Mouse (Mus musculus) hindbrain, embryonic 14.5 days (tissue): ENCODE results near the gene Arf5. TPM values are rescaled to one million over a fixed set of nuclear protein-coding genes. Genes with fewer than 3 reads are reported as not detected.

ENCODE experiments used
- ATAC-seq: fragments of 200-750 bp; cut with Nextera tagmentation; 2 replicates; pipeline ENCODE4 v1.8.0; 2017; ENCODE audit warnings: moderate number of reproducible peaks, mild to moderate bottlenecking, moderate TSS enrichment, moderate library complexity; ENCODE audit not compliant: low FRiP score
- DNase-seq: peaks from one replicate; pipeline ENCODE4 v3.0.0-alpha.2; 2015; ENCODE audit warnings: low spot score
- H3K27ac ChIP-seq: fragments of 300-500 bp; sonication (generic); 2 replicates; pipeline ENCODE4 v1.5.1; 2014; ENCODE audit warnings: mild to moderate bottlenecking, moderate library complexity
- H3K27me3 ChIP-seq: fragments of 300-500 bp; sonication (generic); 2 replicates; pipeline ENCODE4 v1.6.1; 2014; ENCODE audit warnings: mild to moderate bottlenecking, low read length, mixed read lengths; ENCODE audit not compliant: control insufficient read depth, insufficient read depth
- H3K36me3 ChIP-seq: fragments of 300-500 bp; sonication (generic); replicated peaks from 2 replicates; pipeline ENCODE4 v1.6.1; 2014; ENCODE audit not compliant: control insufficient read depth, insufficient read depth
- H3K4me1 ChIP-seq: fragments of 300-500 bp; sonication (generic); replicated peaks from 2 replicates; pipeline ENCODE4 v1.6.1; 2014; ENCODE audit warnings: antibody characterized with exemption, low read length, mixed read lengths; ENCODE audit not compliant: control insufficient read depth, insufficient read depth
- H3K4me2 ChIP-seq: fragments of 300-500 bp; sonication (generic); replicated peaks from 2 replicates; pipeline ENCODE4 v1.6.1; 2014; ENCODE audit warnings: mild to moderate bottlenecking, moderate library complexity
- H3K4me3 ChIP-seq: fragments of 300-500 bp; sonication (generic); replicated peaks from 2 replicates; pipeline ENCODE4 v1.5.1; 2014; ENCODE audit warnings: mild to moderate bottlenecking, low read length
- H3K9ac ChIP-seq: fragments of 300-500 bp; sonication (generic); 2 replicates; pipeline ENCODE4 v1.6.1; 2014
- H3K9me3 ChIP-seq: fragments of 300-500 bp; sonication (generic); 2 replicates; pipeline ENCODE4 v1.6.1; 2016; ENCODE audit warnings: low read length; ENCODE audit not compliant: control insufficient read depth
- WGBS: fragments of 180-500 bp; shearing (Covaris S2); extraction: QIAGEN DNeasy Blood & Tissue Kit; methylation state at CpG from one replicate; pipeline ENCODE4 v1.1.7; 2014; 5-methylcytosine and 5-hydroxymethylcytosine counted together
- polyA plus RNA-seq: library from polyadenylated mRNA; unstranded; fragments of >200 nt; fragmentation: Nextera tagmentation; extraction: Ambion mirVana; gene quantifications from 2 replicates; pipeline ENCODE4 v1.2.1, GENCODE M21; 2014

Arf5 gene
- polyA plus RNA-seq, 1 experiment from 2014 or later, result 419 TPM

DNA sequence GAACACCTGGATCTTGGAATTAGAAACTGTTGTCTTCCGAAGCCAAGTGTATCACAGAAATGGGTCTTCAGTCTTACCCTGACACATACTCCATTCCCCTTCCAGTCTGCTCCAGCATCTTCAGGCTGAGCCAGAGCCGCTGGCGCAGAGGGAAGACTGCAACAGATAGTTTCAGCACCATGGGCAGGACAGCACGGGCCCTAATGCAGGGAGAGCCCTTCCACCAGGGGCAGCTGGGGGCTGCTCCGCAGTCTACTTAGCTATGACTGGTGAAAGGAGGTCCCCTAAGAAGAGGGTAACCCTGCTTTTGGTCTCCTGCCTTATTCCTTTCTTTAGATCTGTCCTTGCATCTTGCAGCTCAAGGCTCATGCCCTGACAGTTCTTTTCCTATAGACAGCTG, 27.1 kb downstream of the Arf5 start:
- WGBS, result 18% methylated on average over 5 of the region's 5 CpGs
- Histone ChIP-seq H3K4me3 (no peak overlapping the region), H3K4me2 (no peak overlapping the region), H3K9ac (no peak overlapping the region), H3K27ac (no peak overlapping the region), H3K4me1 (no peaks in the 10 kb centered on the region), H3K9me3 (no peaks in the 10 kb centered on the region), H3K36me3 (no peaks in the 10 kb centered on the region), H3K27me3 (peaks cover 29% of the 10 kb centered on the region)
- ATAC-seq, result no peak
- DNase-seq, result no peak

DNA sequence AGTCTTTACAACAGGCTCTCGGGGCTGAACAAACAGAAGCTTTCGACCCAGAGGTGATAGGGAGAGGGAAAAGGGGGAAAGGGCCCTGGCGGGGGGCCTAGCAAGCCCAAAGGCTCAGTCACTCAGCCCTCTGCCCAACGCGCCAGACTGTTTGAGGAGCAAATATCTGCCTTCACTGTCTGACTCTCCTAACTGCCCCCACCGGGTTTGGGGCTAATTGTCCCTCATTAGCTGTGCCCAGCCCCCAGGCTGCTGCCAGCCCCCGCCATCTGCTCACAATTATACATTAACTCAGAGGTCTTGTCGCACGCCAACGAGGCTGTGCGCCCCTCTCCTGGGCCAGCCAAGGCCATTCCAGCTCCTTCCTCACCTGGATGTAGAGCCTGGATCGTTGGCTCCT, 27.6 kb downstream of the Arf5 start:
- WGBS, result 2% methylated on average over 12 of the region's 12 CpGs
- H3K9me3 ChIP-seq, result no peaks in the 10 kb centered on the region
- H3K27me3 ChIP-seq, result peaks cover 29% of the 10 kb centered on the region
- H3K4me3 ChIP-seq, result no peak overlapping the region
- H3K9ac ChIP-seq, result no peak overlapping the region
- no peaks in the 10 kb centered on the region for H3K36me3 ChIP-seq
- ATAC-seq, result no peak
- no peak overlapping the region for H3K4me2 ChIP-seq
- H3K4me1 ChIP-seq, result no peaks in the 10 kb centered on the region
- DNase-seq, result no peak
- H3K27ac ChIP-seq, result no peak overlapping the region

DNA sequence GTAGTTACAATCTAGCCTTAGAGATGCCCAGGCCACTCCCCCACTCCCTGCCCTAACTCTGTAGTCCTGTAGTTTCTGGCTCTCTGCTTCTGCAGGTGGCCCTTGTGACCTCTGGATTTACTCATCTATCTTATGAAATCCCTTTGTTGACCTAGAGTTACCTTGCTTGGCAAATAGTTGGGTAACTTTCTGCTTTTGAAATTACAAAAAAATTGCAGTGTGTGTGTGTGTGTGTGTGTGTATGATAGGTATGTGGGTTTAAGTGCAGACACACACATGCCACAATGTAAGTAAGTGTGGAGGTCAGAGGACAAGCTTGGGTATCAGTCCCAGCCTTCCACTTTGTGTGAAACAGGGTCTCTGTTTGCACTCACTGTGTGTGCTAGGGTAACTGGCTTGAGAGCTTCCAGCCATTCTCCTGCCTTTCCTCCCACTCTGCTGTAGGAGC, 35.9 kb downstream of the Arf5 start:
- Histone ChIP-seq H3K4me2 (no peak overlapping the region), H3K27me3 (no peaks in the 10 kb centered on the region), H3K36me3 (no peaks in the 10 kb centered on the region), H3K4me1 (no peaks in the 10 kb centered on the region), H3K4me3 (no peak overlapping the region), H3K9me3 (no peaks in the 10 kb centered on the region), H3K27ac (no peak overlapping the region), H3K9ac (no peak overlapping the region)
- ATAC-seq (no peak), DNase-seq (no peak)

DNA sequence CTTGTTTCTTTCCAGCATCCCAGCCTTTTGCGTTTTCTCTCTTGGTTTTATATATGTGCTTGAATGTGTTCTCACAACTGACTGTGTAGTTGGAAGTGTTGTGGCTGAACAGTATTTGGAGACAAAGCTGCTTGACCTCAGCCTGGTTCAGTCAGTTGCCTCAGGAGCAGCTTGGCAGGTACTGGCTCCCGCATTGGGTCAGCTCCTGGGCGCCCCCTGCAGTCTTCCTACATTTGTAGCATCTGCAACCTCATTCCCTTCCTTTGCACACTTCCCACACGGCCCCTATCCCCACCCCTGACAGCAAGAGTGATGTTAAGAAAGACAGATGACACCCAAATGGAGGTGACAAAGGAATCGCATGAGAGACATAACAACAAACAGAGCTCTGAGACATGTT, 37.2 kb downstream of the Arf5 start:
- no peaks in the 10 kb centered on the region for H3K9me3 ChIP-seq
- ATAC-seq (no peak), DNase-seq (no peak)
- H3K27ac ChIP-seq, result no peak overlapping the region
- no peaks in the 10 kb centered on the region for H3K27me3 ChIP-seq
- H3K4me1 ChIP-seq, result no peaks in the 10 kb centered on the region
- no peaks in the 10 kb centered on the region for H3K36me3 ChIP-seq
- H3K4me2 ChIP-seq, result no peak overlapping the region
- no peak overlapping the region for H3K9ac ChIP-seq
- WGBS, result 7% methylated on average over 5 of the region's 5 CpGs
- H3K4me3 ChIP-seq, result no peak overlapping the region

DNA sequence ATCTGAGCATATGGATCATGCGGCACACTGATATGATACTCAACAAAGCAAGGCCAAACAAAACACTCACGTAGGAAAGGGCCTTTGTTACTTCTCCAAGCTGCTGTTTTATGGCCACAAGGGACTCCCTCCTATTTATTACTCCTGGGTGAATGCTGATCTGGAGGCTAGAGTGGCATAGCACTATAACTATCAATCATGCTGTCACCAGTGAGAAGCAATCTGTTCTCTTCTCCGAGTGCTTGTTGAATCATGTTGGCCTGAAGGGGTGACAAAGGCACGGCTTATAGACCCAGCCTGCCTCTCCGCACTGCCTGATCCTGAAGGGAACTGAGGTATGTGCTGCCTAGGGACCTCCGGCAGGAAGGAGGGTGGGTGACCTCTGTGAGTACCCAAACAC, 41.3 kb downstream of the Arf5 start:
- 28% methylated on average over 6 of the region's 6 CpGs for WGBS
- no peak overlapping the region for H3K27ac ChIP-seq
- no peak for DNase-seq

DNA sequence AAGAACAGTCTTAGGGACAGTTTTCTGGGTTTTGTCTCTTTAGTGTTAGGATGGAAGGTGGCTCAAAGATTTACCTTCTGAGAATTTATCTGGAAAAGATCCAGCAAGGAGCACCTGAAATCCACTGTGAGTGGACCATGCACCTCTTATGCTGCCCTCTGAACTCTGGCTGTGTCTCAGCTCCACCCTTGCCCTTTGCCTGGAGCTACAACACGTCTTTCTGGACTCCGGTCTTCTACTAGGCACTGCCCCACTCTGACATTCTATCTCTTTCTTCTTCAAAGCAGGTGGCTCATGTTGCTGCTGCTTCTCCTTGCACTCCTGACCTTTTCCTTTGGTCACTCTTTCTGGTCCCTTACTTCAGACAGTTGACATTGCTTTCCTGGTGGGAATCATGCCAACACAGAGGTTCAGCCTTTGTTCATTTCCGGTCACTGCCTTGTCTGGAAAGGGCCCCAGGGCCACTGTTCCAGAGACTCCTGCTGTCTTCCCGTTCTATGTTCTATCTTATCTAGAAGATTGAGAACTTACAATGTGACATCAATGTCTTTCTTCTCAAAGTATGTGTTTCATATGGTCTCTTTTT, 46.8 kb downstream of the Arf5 start:
- H3K36me3 ChIP-seq, result no peaks in the 10 kb centered on the region
- H3K27ac ChIP-seq, result no peak overlapping the region
- no peaks in the 10 kb centered on the region for H3K27me3 ChIP-seq
- DNase-seq (no peak), ATAC-seq (no peak)
- 62% methylated on average over 4 of the region's 4 CpGs for WGBS
- H3K4me3 ChIP-seq, result no peak overlapping the region
- no peaks in the 10 kb centered on the region for H3K4me1 ChIP-seq
- no peak overlapping the region for H3K9ac ChIP-seq
- no peak overlapping the region for H3K4me2 ChIP-seq
- no peaks in the 10 kb centered on the region for H3K9me3 ChIP-seq

More for the DNA sequence above, 41.3 kb downstream of the Arf5 start:
- Histone ChIP-seq H3K9ac (no peak overlapping the region), H3K36me3 (no peaks in the 10 kb centered on the region), H3K9me3 (no peaks in the 10 kb centered on the region), H3K4me2 (no peak overlapping the region), H3K4me1 (no peaks in the 10 kb centered on the region), H3K4me3 (no peak overlapping the region), H3K27me3 (no peaks in the 10 kb centered on the region)
- no peak for ATAC-seq

DNA sequence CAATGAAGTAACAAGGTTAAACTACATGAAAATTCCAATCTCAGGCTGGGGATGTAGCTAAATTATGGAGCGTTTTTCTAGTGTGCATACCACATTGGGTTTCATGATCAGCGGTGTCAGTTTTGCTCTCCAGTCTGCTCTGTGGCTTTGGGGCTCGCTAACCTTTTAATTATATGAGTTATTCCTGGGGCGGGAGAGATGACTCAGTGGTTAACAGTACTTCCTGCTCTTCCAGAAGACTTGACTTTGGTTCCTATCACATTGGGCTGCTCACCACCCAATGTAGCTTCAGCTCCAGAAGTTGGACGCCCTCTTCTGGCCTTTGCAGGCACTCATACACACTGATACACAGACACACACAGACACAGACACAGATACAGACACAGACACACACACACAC, 47.3 kb downstream of the Arf5 start:
- no peaks in the 10 kb centered on the region for H3K36me3 ChIP-seq
- no peaks in the 10 kb centered on the region for H3K9me3 ChIP-seq
- no peak for DNase-seq
- 86% methylated on average over 5 of the region's 5 CpGs for WGBS
- ATAC-seq, result no peak
- no peaks in the 10 kb centered on the region for H3K4me1 ChIP-seq
- no peak overlapping the region for H3K4me3 ChIP-seq
- no peak overlapping the region for H3K9ac ChIP-seq
- no peak overlapping the region for H3K4me2 ChIP-seq
- no peaks in the 10 kb centered on the region for H3K27me3 ChIP-seq
- no peak overlapping the region for H3K27ac ChIP-seq

DNA sequence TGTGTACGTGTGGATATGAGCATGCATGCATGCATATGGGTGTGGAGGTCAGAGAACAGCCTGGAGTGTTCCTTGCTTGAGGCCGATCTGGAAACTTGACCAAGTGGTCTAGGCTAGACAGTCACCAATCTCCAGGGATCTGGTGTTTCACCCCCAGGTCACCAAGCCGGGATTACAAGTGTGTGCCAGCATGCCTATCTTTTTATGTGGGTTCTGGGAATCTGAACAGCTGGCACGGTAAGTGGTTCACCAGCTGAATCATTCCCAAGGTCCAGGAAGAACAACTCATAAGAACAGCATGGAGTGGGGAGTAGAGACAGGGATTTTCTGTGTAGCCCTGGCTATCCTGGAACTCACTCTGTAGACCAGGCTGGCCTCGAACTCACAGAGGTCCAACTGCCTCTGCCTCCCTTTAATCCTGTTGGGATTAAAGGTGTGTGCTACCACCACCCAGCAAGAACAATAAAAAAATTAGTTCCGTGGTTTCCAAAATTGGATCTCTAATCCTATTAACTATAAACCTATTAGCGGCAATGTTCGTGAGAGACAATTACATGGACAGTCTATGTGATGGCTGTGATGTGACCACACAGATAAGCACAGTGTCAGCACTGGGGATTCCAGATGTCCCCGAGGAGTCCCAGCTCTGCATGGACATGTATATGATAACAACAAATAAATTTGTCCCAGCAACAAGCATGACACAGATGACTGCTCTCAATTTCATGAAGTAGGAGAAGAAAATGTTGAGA, 48.1 kb downstream of the Arf5 start:
- no peak overlapping the region for H3K9ac ChIP-seq
- no peak overlapping the region for H3K4me2 ChIP-seq
- H3K27ac ChIP-seq, result no peak overlapping the region
- ATAC-seq, result no peak
- no peak for DNase-seq
- H3K36me3 ChIP-seq, result no peaks in the 10 kb centered on the region
- no peaks in the 10 kb centered on the region for H3K4me1 ChIP-seq
- no peaks in the 10 kb centered on the region for H3K9me3 ChIP-seq
- no peaks in the 10 kb centered on the region for H3K27me3 ChIP-seq
- H3K4me3 ChIP-seq, result no peak overlapping the region
- WGBS, result 90% methylated on average over 9 of the region's 9 CpGs

DNA sequence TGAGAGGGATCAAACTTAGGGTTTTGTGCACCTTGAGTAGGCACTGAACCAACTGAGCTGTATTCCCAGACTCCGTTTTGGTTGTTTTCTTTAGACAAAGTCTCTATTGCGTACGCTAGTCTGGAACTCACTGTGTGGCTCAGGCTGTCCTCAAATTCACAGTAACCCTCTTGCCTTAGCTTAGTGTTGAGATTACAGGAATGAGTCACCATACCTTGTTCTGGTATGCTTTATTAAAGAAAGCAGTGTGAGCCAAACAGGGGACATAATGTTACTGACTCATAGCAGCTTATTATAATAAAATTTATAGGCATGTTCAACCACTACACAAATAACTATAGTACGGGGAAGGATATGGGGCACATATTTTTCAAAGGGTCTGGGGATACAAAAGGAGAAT, 50.9 kb downstream of the Arf5 start:
- Histone ChIP-seq H3K4me3 (no peak overlapping the region), H3K36me3 (no peaks in the 10 kb centered on the region), H3K4me1 (no peaks in the 10 kb centered on the region), H3K27me3 (no peaks in the 10 kb centered on the region), H3K4me2 (no peak overlapping the region), H3K9ac (no peak overlapping the region), H3K9me3 (no peaks in the 10 kb centered on the region), H3K27ac (no peak overlapping the region)
- no peak for DNase-seq
- ATAC-seq, result no peak
- WGBS, result 90% methylated on average over 4 of the region's 4 CpGs
